Mouse (Mus musculus): Measurements from ENCODE around the gene Sarnp.

Gene Sarnp

GRCm38 (mm10) chr10:128817033-128817432, at the start of gene Sarnp:
Gene Sarnp (plus strand): TSS chr10:128817333.
- DNase-seq (ENCODE audit: low spot score) = no peak

- DNase-seq (ENCODE audit: low spot score) = no peak
Measured at GRCm38 (mm10) chr10:128772895-128773294, 44.2 kb upstream of the Sarnp start.

DNA sequence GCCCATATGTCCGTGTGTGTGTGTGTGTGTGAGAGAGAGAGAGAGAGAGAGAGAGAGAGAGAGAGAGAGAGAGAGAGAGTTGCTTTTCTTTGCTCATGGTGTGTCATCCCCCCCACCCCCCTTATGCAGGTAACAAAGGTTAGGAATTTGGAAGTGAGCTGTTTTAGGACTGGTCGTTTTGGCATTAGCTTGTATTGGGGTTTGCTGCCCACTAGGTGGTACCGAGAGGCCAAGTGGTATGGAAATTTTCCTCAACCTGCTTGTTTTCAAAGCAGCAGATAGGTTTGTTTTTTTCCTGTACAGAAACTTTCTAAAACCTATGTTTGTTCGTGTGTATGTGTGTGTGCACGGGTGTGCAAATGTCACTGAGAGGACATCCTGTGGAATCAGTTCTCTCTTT, 43.4 kb upstream of the Sarnp start:
- no peak for DNase-seq (ENCODE audit: low spot score)

- no peak for DNase-seq (ENCODE audit: low spot score)
Measured at GRCm38 (mm10) chr10:128778441-128778840, 38.7 kb upstream of the Sarnp start.

DNA sequence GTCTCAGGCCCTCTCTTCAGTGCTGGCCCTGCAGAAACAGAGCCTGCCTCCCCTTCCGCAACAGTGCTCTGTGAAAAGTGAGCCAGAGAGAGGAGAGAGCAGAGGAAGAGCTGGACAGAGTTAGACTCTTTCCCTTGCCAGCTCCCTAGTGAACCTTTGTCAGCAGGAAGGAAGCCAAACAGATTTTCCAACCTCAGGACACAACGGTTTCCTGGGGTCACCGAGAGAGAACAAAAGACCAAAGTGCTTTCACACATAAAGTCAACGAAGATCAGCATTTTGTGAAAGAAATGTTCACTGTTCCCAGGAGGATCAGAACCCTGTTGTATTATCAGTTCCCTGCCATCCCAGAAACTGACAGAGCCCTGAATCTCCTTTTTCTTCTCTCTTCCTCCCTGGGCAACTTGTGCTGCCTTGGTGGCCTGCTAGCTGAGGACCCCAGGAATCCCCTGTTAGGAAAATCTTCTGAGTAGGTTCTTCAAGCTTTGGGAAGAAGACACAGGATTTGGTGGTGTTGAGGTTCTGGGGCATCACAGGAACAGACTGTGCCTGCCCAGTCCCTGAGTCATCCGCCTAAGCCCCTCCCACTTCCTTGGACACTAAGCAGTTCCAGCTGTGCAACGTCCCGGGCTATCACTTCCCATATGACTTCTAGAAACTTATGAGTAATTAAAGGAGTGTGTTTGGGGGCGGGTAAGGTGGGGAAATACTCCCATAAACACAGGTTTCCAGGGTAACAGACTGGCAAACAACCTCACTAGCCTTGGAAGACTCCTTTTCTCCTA, 37.9 kb upstream of the Sarnp start:
- DNase-seq (ENCODE audit: low spot score) = peak; percentile 75

DNA sequence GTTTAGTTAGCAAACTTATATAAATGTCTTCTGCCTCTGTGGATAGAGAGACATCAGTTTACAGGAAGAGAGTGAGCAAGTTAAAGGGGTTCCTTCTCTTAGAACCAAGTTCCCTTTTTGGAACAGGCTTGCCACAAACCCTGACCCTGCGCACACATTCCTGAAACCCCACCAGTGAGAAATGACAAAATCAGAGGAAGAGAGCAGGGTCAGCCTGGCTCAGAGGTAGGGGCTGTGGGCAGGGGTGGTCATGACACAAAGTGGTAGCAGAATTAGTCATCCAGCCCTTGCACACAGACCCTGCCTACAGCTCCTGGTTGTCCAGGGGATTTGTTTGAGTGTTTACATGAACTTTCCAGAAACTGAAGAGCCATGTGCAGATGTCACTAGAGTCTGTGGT, 36.9 kb upstream of the Sarnp start:
- DNase-seq (ENCODE audit: low spot score) = no peak

DNA sequence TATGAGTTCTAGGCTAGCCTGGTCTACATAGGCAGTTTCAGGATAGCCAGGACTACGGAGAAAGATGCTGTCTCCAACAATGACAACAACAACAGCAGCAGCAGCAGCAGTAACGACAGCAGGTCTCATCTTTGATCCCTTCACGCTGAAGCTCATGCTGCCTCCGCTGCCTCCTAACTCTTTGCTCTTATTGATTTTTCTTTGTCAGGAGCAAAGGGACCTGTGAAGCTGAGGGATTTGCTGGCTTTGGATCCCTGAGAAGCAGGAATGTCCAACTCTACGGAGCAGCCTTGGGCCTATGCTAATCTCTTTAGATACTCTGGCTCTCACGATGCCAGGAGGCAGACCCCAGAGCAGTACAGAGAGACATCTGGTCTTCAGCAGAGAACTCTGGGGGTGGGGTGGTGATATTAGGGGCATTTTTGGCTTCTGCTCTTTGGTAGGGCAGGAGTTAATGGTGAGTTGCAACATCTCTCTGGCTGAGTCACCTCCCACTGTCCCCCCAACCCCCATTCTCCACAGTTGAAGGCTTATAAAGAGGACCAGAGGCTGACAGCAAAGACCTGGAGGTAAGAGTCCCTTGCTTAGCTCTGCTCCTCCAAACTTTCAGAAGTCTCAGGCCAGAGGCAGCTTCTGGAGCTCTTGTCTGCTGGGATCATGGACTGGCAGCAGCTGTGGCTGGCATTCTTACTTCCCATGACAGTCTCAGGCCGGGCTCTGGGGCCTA, 26.6 kb upstream of the Sarnp start, which contains the start of gene Mmp19:
Gene Mmp19, plus strand, starts transcription at position 513 of the 727 bp plus-strand sequence.
- no peak for DNase-seq (ENCODE audit: low spot score)

DNA sequence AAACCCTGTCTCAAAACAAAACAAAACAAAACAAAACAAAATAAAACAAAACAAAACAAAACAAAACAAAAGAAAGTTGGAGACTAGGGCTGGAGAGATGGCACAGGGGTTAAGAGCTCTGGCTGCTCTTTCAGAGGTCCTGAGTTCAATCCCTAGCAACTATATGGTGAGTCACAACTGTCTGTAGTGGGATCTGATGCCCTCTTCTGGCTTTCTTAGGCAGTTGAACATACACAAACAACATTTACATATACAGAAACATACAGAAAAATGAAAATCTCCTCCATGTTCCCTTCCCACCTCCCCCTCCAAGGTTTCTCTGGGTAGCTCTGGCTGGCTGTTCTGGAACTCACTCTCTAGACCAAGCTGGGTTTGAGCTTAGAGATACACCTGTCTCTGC, 25.1 kb upstream of the Sarnp start:
- DNase-seq (ENCODE audit: low spot score) = no peak

DNA sequence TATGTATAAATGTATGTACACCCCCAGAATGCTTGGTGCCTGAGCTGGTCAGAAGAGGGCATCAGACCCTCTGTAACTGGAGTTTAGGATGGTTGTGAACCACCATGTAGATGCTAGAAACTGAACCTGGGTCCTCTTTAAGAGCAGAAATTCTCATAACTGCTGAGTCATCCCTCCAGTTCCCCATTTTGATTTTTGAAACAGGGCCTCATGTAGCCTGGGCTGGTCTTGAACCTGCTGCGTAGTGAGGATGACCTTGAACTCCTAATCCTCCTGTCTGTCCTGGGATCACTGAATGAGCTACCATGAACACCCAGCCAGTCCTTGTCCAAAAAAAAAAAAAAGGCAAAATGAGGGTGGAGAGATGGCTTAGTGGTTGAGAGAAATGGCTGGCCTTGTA, 23.9 kb upstream of the Sarnp start:
- DNase-seq (ENCODE audit: low spot score) = no peak

DNA sequence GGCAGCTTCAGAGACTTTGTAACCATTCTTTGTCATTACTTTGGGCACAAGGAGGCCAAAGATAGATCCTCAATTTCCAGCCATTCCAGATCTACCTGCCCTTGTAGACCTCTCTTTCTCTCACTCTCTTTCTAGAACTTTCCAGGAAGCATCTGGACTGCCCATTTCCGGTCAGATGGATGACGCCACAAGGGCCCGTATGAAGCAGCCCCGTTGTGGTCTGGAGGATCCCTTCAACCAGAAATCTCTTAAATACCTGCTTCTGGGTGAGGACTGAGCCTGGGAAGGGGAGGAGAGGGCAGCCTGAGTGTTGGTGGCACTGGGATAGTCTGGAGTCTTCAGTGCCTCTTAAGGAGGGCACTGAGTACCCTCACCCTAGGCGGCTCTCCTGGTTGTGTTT, 22.7 kb upstream of the Sarnp start:
- DNase-seq (ENCODE audit: low spot score) = no peak

GRCm38 (mm10) chr10:128795581-128795980, 21.6 kb upstream of the Sarnp start:
- DNase-seq (ENCODE audit: low spot score) = no peak

DNA sequence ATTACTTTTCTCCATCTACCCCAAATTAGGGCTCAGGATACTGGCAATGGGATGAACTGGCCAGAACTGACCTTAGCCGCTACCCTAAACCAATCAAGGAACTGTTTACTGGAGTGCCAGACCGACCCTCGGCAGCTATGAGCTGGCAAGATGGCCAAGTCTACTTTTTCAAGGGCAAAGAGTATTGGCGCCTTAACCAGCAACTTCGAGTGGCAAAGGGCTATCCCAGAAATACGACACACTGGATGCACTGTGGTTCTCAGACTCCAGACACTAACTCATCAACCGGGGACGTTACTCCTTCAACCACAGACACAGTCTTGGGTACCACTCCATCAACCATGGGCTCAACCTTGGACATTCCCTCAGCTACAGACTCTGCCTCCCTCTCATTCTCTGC, 18.5 kb upstream of the Sarnp start:
- DNase-seq (ENCODE audit: low spot score) = no peak

- DNase-seq (ENCODE audit: low spot score) = no peak
Measured at GRCm38 (mm10) chr10:128801981-128802495, 15.1 kb upstream of the Sarnp start.

DNA sequence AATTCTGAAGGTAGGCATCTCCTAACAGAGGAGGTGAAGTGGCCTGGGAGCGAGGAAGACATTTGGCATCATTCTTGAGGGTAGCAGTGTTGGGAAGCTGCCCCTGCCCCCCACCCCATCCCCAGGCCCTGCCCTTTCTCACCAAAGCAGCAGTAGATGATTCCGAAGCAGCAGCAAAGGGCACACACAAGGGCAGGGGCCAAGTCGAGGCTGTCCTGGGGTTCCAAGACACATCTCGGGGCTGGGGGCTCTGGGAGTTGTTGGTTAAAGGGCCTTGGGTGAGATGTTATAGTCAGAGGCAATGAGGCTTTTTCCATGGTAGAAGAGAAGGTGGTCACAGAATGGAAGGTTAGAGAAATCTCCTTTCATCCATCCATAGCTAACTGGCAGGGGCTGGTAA, 14.2 kb upstream of the Sarnp start:
- no peak for DNase-seq (ENCODE audit: low spot score)

GRCm38 (mm10) chr10:128803361-128803760, 13.8 kb upstream of the Sarnp start:
- no peak for DNase-seq (ENCODE audit: low spot score)

DNA sequence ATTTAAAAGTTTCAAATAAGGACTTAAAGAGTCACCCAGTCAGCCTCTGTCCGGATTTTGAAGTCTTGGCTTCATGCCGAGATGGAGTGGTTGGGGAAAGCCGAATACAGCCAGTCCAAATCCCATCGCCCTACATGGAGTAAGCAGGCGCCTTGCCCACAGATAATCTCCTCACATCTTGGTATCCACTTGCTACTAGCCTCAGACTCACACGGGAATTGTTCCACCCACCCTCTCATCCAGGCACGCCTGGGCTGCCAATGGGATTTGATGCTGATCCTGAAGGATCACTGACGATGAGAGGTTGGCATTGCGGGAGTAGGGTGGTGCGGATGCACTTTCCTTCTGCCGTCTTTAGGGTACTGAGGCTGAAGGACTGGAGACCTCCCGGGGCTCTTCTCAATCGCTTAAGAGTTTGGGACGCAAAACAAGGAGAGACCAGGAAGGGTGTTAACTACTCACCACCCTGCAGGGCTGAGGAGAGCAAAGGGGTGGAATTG, 13.3 kb upstream of the Sarnp start, which contains the start of gene Dnajc14:
Gene Dnajc14, plus strand, starts transcription at position 292 of the 500 bp plus-strand sequence.
- peak; percentile 49 for DNase-seq (ENCODE audit: low spot score)

- DNase-seq (ENCODE audit: low spot score) = peak; percentile 39
Measured at GRCm38 (mm10) chr10:128804271-128805091, 12.7 kb upstream of the Sarnp start, which contains the start of gene Tmem198b. Gene Tmem198b (minus strand): TSS chr10:128804370.

DNA sequence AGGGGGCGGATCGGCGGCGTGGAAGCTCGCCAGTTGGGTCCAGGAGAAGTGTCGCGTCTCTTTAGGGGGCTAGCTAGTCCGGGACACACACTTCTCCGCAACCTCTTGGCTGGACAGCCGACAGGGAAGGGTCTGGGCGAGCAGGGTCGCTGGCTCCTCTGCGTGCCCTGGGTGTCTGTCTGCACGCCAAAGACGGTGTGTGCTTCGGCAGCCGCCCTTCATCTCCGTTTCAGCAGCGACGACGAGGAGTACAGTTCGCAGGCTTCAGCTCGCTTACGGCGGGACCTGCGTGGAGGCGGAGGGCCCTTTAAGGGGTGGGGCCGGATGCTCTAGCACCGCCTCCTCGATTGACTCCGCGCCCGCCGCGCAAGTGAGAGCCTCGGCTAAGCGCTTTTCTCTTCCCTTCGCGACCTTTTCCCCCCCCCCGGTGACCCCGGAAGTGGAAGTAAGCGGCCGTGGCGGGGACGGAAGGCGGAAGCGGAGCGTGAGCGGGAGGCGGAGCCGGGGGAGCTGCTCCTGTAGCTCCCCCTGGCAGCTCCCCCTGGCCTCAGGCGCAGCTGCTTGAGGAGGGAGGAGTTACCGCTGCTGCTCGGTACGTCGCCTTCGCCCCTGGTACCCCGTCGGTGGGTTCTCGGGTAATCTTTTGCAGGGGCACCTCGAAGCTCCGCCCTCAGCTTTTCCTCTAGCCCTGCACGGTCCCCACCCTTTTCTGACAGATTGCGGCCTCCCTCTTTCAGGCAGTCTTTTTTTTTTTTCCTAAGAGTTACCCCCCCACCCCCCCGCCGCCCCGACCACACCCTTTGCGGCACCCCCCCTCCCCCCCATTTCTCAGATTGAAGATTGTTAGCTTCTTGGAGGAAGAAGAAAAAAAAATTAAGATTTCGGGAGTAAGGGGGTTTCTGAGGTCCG, 11.8 kb upstream of the Sarnp start:
- DNase-seq (ENCODE audit: low spot score) = peak; percentile 94

DNA sequence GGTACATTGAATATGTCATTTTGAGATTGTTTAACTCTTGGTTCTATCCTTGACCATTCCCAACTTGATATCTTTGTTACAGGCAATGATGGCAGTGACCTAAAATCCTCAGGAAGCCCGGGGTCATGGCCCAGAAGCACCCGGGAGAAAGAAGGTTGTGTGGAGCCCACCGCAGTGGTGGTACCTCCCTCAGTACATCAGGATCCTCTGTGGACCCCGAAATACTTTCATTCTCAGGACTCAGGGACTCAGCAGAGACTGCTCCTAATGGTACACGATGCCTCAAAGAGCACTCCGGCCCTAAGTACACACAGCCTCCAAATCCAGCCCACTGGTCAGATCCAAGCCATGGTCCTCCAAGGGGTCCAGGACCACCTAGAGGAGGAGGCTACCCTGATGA, 11.0 kb upstream of the Sarnp start:
- DNase-seq (ENCODE audit: low spot score) = no peak

DNA sequence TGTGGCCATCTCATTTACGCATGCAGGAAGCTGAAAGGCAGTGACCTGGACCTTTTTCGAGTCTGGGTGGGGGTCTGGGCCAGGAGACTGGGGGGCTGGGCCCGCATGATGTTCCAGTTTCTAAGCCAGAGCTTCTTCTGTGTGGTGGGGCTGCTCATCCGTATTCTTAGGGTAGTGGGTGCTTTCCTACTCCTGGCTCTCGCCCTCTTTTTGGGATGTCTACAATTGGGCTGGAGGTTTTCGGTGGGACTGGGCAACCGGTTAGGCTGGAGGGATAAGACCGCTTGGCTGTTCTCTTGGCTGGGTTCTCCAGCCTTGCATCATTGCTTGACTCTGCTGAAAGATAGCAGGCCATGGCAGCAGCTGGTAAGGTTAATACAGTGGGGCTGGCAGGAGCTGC, 10.1 kb upstream of the Sarnp start:
- DNase-seq (ENCODE audit: low spot score) = no peak

DNA sequence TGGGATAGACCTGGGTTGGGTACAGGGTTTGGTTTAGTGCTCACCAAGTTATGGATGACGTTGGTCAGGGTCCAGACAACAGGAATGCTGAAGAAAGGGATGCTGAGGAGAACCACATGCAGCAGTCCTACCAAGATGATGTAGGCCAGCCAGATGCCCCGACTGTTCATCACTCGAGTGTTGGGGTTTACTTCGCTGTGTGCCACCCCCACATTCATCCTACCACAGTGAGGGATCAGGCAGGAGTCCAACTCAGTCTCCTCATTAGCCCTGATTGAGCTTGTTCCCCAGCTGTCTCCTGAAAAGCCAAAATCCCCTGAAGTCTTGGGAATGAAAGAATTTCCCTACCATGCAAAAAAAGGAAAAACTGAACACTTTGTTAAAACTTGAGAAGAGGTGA, 3.1 kb downstream of the Sarnp start:
- DNase-seq (ENCODE audit: low spot score) = no peak
